Mouse (Mus musculus) R1 (cell line): Measurements from ENCODE around the gene Itpr1.

Source experiments
- DNase-seq: peaks from one replicate; pipeline ENCODE4 v3.0.0-alpha.2; 2018; ENCODE audit warnings: low read depth, low spot score

Itpr1 gene

DNA sequence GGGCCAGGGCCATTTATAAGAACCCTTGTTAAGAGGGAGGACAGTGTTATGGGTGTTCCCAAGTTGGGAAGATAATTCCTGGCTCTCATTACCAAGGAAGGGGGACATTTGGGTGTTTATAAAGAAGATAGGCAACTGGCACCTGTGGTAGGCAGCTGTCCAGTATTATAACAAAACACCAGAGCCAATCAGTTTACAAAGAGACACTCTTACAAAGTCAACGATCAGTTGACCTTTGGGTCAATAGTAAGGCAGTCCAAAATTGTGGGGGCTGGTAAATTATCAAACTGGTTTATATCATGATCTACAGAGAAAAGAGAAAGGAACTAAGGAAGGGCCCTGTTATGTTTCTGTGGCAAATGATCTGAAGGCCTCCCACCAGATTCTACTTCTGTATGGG, 104.1 kb downstream of the Itpr1 start:
- DNase-seq: no peak

DNA sequence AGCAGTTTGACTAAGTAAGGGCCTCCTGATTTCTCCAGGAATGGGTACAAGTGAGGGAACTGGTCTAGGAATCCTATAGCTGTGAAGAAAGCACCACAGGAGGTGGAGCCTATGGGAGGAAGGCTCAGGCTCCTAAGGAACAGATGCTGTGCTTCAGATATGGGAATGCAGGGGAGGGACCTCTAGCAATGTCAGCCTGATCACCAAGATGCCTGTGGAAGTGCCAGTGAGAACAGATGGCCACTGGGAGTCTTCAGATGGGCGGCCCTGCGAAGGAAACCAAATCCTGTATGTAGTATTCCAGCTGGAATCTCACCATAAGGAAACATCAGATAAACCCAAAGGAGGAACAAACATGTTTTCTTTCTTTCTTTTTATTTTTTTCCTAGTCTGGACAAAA, 108.8 kb downstream of the Itpr1 start:
- DNase-seq: no peak

DNA sequence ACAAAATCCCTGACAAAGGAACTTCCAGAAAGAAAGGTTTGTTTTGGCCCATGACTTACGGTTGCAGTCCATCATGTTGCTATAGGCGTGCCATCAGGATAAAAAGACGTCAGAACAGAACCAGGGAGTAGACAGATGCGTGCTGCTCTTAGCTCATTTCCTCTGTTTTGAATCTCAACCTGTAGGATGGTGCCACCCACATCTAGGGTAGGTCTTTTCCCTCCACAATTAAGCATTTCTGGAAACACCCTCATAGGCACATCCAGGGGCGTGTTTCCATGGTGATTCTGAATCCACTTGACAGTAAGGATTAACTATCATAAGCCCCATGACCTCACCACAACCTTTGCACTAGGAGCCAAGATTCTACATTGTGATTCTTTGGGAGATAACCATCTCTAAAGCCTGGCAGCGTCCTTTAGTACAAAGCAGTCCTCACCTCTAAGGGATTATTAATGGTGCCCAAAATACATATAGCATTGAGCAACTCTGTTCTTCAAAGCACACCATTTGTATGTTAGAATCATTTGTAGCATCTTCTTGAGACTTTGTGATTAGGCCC, 111.6 kb downstream of the Itpr1 start:
- no peak for DNase-seq

DNA sequence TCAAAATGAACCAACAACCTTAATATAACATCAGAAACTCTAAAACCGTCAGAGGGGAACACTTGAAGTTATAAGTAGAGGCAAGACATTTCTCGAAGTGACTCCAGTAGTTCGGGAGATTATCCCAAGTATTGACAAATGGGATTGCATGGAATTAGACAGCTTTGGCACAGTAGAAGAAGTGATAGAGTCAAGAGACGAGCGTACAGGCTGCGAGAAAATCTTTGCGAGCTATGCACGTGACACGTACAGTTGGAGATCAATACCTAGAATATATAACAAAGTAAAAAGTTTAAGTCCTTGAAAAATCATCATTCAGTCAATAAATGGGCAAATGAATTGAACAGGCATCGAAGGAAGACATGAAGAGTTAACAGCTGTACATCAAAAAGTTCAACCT, 112.5 kb downstream of the Itpr1 start:
- no peak for DNase-seq

DNA sequence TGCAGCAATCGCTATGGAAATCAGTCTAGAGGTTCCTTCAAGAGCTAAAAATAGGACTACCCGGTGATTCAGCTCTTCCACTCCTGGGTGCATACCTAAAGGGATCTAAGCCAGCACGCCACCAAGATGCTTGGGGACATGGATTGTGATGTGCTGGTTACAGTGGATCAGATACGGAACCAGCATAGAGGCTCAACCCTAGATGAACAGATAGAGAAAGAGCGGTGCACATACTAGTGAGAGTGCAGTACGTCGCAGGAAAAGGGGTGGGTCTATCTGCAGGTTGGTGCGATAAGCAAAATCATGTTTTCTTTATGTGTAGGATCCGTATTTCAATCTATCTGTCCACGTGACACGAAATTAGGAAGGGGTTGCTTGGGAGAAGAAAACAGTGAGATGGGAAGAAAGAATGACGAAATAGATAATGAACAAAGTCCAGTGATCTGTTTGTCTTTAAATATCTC, 113.1 kb downstream of the Itpr1 start:
- DNase-seq: no peak

DNA sequence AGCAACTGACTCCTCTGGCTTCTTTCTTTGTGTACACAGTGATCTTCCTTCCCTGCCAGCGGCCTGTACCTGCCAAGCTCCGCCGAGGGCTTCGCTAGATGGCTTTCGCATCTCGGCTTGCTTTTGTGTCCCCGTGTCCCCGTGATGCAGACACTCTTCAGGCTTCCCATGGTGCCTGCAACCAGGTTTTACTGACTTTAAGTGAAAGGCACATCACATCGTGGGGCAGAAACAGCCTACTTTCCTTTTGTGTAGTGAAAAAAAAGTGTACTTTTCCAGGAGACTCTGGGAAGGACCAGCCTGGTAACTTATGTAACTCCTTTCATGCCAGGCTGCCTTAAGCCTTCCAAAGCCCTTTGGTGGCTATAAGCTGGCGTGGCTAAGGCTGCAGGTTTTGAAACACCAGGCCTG, 113.9 kb downstream of the Itpr1 start:
- DNase-seq: no peak

DNA sequence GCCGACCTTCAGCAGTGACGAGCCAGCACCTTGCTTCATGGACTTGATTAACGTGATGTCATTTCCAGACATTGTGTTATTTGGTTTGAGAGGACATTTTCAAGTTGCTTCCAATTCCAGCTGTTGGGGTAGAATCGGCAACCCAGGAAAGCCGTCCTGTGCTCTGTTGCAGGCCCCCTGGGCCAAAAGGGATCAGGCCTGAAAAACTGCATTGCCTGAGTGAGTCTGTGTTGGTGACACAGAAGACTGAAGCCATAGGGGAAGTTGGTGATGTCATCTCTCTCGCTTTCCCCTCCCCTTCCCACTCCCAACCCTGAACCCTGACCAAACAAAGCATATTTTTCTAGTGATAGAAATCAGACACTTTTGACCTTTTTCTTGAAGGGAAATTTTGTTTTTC, 114.7 kb downstream of the Itpr1 start:
- DNase-seq: no peak

DNA sequence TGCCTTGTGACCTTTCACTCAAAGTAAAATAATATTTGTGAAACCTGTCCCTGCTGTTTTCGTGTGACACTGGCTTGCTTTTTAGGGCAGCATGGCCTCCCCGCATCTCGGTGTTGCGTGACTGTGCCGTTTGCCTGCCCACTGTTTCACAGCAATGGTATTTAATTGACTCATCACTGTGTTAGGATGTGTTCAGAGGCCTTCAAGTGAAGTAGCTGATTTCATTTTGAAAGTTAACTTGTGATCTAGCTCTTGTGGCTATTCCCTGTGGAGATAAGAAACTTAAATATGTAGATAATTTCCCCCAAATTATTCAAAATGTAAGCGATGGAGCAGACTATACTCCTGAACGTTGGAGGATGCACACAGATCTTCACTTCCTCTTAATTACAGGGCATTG, 115.4 kb downstream of the Itpr1 start:
- no peak for DNase-seq

DNA sequence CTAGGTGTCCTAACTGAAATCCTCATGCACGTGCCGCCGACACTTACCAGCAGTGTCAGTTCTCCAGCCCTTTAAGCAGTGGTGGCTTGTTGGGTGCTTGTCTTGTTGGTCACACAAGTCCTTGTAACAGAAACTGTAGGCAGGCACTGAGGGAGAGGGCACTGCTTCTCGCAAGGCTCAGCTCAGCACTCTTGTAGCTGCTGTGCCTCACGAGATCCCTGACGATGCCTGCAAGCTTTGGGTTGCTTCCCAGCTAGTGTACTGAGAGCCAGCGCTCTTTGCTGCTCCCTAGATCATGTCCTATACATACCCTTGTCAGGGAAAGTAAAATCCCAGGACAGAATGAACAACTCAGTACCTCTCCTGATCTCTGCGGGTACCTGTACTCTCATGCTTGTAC, 117.6 kb downstream of the Itpr1 start:
- no peak for DNase-seq

DNA sequence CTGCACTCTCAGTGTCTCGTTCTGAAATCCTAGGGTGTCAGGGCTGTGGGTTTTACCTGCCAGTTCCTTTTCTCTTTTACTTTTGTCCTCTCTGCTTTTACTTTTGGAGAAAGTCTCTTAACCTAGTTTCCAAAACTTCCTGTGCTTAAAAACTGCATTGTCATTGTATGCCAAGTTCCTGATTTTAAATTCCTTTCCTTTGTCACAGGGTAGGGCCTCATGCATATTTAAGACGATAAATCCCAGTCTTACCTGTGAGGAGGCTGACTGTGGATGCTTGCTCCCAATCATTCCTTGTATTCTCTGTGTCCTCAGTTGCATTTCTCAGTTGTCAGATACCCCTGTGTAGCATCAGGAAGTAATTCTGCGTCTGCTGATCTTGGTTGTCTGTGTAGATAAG, 118.4 kb downstream of the Itpr1 start:
- DNase-seq: peak; percentile 58

DNA sequence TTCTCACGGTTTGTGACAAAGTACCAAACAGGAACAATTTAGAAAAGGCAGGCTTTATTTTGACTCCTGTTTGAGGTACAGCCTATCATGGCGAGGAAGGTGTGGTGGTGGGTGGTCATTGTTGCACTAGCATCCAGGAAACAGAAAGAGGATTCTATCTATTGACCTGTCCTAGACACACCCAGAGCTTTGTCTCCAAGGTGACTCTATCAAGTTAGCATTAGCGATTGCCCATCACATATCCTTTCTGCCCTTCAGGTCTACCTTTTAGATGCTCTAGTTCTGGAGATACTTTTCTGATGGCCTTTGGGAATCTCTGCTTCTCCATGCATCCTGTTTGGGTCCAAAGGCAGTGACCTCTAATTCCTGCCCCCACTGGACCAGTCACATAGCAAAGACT, 121.2 kb downstream of the Itpr1 start:
- DNase-seq: peak; percentile 53

DNA sequence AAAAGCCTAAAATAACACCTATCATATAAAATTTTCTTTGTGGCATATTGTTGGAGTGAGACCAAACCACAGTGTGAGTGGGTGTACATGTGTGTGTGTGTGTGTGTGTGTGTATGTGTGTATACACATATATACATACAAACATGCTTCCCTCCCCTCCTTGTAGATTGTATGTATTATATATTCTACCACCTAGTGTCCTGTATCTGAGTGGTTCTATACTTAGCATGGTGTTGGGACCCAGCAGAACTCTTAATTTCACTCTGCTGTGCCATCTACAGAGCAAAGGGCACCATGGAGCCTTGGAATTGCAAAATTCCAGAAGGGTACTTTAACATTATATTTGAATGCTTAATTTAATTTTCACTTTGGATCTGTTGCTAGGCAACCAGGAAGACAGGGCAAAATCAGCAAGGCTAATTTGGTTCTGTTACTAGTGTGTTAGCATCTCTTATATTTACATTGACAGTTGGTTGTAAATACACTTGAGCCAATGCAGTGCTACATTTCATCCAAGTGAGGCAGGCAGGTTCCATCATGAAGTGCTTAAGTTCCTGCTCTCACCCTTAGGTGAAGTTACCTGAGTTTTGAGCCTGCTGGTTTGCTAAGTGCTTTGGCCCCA, 122.4 kb downstream of the Itpr1 start:
- no peak for DNase-seq

DNA sequence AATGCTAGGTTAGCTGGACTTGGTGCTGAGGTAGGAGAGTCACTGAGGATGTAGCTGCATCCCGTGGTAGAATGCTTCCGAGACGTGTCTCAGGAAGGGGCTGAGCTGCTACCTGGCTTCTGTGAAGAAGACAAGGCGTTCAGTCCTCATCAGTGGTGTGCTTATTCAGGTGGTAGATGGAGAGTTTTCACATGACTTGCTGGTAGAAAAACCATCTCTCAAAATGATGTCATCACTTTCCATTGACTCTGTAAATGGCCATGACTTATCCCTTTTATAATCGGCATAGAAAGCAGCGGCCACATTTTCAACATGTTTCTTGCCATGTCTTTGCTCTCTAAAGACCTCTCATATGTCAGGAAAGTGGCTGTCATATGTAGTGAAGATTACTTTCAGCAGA, 123.6 kb downstream of the Itpr1 start:
- DNase-seq: no peak

DNA sequence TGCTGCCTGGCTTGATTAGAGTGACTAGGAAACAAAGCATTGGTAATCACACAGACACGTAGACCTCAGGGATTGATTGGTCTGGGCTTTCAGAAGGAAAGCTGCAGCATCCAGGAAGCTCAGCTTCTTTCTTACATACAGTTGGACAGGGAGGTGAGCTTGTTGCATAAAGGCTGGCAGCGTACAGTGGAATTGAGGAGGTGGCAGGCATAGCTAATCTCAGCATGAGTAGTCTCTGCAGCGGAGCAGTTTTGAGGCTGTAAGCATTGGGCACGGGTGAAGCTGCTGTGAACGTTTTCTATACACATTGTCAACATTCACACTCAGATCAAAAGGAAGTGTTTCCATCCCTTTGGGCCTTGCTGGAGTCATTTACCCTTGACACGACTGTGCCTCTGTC, 124.4 kb downstream of the Itpr1 start:
- no peak for DNase-seq

DNA sequence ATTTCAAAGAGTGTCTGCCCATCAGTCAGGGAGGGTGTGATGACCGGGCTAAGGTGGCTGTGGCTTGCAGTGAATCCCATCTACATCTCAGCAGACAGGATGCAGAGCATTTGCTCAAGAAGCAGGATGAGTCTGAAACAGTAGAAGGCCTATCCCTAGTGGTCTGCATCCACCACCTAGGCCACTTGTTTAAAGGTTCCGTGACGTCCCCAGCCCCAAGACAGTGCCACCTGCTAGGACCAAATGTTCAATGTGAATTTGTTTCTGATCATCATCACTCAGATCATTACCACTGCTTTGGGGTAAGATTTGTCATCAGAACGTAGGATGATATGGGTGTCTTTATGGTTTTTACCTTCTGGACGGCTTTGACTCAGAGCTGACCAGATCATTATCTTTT, 125.5 kb downstream of the Itpr1 start:
- no peak for DNase-seq

DNA sequence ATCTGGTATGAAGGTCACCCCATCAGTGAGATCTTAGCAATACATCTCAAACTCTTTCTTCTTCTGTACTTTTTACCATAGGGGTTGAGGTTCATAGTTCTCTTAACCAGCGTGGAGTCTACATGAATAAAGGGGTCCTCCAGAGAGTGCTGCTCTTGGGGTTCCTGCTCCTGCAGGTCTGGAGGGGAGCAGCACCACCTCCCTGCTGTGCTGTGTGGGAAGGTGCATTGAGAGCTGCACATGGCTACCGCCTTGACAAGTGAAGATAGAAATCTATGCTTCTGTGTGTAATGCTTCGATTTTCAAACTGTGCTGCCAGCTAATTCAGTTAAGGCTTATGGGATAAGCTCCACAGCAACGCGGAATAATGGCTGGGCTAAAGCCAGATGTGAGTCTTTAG, 130.1 kb downstream of the Itpr1 start:
- no peak for DNase-seq

DNA sequence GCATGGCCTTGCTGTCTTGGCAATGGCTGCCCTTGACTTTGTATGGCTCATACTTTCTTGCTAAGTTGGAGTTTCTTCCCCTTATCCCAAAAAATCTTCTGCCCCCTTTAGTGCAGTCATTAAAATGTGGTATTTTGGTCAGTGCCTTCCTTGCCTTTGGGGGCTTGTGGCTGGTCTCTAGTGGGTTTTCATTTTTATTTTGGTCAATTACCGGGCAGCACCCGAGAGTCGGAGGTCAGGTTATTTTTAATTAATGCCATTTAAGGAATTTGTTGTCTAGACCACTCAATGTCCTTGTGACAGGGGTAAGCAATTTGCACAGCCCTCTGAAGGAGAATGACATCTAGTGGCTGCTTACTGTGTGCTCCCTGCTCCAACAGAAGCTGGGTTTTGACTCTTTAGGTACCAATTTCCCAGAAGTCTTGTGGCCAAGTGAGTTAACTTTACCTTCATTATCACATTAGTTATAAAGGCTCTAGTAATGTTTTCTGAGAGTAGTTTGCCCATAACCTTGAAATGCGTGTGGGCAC, 130.9 kb downstream of the Itpr1 start:
- no peak for DNase-seq

DNA sequence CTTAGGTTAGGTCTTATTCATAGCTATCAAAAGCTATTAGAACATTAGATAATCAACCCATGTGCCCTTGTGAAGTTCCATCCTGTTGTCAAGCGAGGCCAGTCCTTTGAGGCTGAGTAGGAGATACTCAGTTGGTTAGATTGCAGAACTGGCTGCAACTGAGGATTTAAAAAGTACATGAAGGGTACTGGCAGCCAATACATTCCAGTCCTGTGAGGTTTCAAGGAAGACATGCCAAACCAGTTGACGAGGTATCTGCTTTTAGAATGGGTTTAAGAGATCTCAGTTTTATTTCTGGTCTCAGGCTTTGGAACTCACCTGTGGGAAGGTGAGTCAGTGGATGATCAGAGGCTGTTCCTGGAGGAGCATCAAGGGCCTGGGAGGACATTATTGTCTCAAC, 137.9 kb downstream of the Itpr1 start:
- DNase-seq: no peak

DNA sequence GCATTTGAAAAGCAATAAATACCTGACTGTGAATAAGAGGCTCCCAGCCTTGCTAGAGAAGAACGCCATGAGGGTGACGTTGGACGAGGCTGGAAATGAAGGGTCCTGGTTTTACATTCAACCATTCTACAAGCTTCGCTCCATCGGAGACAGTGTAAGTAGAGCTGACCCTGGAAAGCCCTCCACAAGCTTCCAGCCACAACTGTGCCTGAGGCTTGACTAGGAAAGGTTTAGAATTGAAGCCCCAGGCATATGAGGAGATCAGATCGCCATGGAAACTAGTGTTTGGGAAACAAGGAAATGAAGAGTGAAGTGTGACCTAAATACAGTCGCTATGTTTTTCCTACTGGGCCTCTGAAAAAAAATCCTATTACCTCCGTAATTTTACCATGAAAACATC, 139.1 kb downstream of the Itpr1 start:
- no peak for DNase-seq

DNA sequence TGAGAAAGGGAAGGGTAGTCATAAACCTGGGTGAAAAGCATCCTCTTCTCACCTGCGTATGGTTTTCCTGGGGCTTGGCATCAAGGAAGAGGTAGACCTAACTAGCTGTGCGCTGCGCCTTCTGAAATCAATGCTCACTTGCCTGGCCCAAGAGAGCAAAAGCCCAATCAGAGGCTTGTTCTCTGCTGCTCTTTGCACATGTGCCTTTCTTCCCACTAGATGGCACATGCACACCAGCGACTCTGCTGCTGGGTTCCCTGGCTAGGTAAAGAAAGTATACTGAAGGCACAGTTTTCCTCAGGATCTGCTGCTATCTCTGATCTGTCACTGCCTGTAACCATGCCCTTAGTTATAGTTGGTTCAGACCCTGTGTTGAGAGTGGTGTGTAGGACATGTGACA, 154.5 kb downstream of the Itpr1 start:
- peak; percentile 10 for DNase-seq

DNA sequence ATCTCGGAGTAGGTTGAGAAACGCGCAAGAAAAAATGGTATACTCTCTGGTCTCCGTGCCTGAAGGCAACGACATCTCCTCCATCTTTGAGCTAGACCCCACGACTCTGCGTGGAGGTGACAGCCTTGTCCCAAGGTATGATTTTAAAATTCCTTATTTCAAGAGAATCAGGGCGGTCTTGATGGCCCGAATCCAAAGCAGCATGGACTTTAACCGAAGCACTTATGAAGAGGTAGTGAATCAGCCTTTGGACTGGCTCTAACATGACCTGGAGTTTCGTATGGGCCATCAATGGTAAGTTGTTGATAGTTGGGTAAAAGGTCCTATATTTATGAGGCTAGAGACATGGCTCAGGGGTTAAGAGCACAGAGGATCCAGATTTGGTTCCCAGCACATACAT, 156.1 kb downstream of the Itpr1 start:
- DNase-seq: no peak

DNA sequence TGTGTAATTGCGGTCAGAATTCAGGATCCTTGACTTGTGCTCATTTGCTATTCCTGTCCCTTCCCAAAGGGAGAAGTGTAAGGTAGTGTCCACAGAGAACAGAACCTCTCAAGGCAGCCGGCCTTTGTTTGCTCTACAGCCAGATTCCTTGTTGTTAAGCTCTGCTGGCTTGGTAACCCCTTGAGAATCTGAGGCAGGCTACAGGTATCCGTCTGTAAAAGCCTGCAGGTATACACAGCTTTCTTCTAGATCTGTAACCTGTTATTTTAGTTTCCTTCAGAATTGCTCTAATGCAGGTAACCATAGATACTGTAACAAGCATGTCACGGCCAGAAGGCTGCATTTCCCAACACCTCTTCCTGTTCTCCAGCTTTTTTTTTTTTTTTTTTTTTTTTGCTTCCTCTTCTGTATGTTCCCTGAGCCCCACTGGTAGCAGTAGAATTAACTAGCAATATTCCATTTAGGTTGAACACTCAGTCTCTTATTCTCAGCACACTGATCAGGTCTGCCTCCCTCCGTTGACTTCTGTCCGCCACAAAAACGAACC, 158.5 kb downstream of the Itpr1 start:
- DNase-seq: no peak

DNA sequence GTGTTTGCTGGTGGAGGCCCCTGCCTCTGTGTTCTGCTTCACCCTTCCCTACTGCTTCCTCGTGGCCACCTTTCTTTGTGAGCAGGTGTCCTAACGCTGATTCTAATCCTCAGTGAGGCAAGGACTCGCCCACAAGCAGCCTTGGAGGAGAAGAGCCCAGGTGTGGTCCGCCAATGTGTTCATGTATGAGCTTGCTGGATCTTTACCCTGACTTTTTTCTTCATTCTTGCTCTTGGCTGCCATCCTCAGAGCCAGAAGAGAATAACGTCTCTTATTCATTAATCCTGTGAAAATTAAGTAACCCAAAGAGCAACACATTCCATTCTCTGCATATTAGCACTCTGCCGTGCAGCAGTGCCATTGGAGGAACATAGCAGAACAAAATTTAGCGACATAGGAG, 161.1 kb downstream of the Itpr1 start:
- DNase-seq: no peak
